Mouse (Mus musculus) kidney, postnatal 0 days (tissue): ENCODE measurements around the gene Dnajb8. TPM values are rescaled to one million over a fixed set of nuclear protein-coding genes. Genes with fewer than 3 reads are reported as not detected.

ENCODE experiments used
- ATAC-seq: fragments of 200-750 bp; cut with Nextera tagmentation; replicated peaks from 2 replicates; pipeline ENCODE4 v1.8.0; 2017; ENCODE audit warnings: low read depth, moderate number of reproducible peaks, moderate TSS enrichment, moderate library complexity; ENCODE audit not compliant: low FRiP score
- DNase-seq: peaks from one replicate; pipeline ENCODE4 v3.0.0-alpha.2; 2016; ENCODE audit warnings: low spot score
- H3K27ac ChIP-seq: fragments of 300-500 bp; sonication (generic); 2 replicates; pipeline ENCODE4 v1.5.1; 2014; ENCODE audit warnings: mild to moderate bottlenecking
- H3K27me3 ChIP-seq: fragments of 300-500 bp; sonication (generic); 2 replicates; pipeline ENCODE4 v1.6.1; 2014; ENCODE audit warnings: low read length, mixed read lengths; ENCODE audit not compliant: insufficient read depth
- H3K36me3 ChIP-seq: fragments of 300-500 bp; sonication (generic); 2 replicates; pipeline ENCODE4 v1.6.1; 2014; ENCODE audit warnings: low read length, mixed read lengths; ENCODE audit not compliant: insufficient read depth
- H3K4me1 ChIP-seq: fragments of 300-500 bp; sonication (generic); replicated peaks from 2 replicates; pipeline ENCODE4 v1.6.1; 2014; ENCODE audit warnings: antibody characterized with exemption, low read length, mixed read lengths; ENCODE audit not compliant: insufficient read depth
- H3K4me2 ChIP-seq: fragments of 300-500 bp; sonication (generic); 2 replicates; pipeline ENCODE4 v1.6.1; 2014; ENCODE audit warnings: mild to moderate bottlenecking, low read length, moderate library complexity, mixed read lengths
- H3K4me3 ChIP-seq: fragments of 300-500 bp; sonication (generic); replicated peaks from 2 replicates; pipeline ENCODE4 v1.5.1; 2014; ENCODE audit warnings: low read depth, low read length
- H3K9ac ChIP-seq: fragments of 300-500 bp; sonication (generic); 2 replicates; pipeline ENCODE4 v1.6.1; 2014; ENCODE audit warnings: low read depth, low read length
- H3K9me3 ChIP-seq: fragments of 300-500 bp; sonication (generic); replicated peaks from 2 replicates; pipeline ENCODE4 v1.6.1; 2016; ENCODE audit warnings: low read length, inconsistent platforms, mixed read lengths
- CTCF ChIP-seq: IDR thresholded peaks from 2 replicates; pipeline ENCODE4 v1.5.1; 2016; ENCODE audit warnings: antibody characterized with exemption, low read depth, mild to moderate bottlenecking, moderate library complexity
- WGBS: fragments of 180-500 bp; shearing (Covaris S2); extraction: QIAGEN DNeasy Blood & Tissue Kit; methylation state at CpG from one replicate; pipeline ENCODE4 v1.1.7; 2014; 5-methylcytosine and 5-hydroxymethylcytosine counted together
- polyA plus RNA-seq: library from polyadenylated mRNA; unstranded; fragments of >200 nt; fragmentation: Nextera tagmentation; extraction: Ambion mirVana; gene quantifications from 2 replicates; pipeline ENCODE4 v1.2.1, GENCODE M21; 2015

Gene Dnajb8
- polyA plus RNA-seq, 1 experiment from 2014 or later: not detected

DNA sequence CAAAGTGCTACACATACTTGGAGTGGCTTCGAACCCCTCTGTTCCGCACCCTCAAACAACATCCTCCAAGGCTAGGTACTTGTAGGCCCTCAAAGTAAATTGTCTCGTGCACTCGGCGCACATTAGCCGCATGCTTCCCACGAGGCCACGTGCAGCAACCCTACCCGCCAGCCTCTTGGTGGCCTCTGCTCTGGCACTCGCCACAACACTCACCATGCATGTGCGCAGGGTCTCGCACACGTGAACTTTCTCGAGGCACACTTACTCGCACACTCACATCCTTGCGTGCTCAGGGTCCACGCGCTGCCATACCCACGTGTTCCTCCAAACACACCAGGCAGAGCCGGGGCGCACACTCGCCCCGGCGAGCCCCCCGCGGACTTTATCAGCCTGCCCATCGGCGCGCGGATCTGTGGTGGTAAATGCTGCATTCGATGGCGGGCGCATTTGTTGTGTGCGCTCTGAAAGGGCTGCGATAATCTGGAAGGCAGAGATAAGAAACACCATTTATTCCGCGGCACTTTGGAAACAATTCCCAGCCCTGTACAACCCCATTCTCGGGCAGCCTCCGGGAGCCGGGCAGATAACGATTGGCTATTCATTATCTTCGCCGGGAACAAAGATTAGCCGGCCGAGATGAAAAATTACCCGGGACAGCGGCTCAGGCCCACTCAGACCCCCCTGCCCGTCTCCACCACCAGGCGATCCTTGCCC is 31.6 kb upstream of the Dnajb8 start:
- no peak for TF ChIP-seq CTCF
- H3K36me3 ChIP-seq: no peaks in the 10 kb centered on the region
- H3K9ac ChIP-seq: no peak overlapping the region
- DNase-seq (peak; percentile 8), ATAC-seq (no peak)
- no peak overlapping the region for H3K4me2 ChIP-seq
- peaks cover 14% of the 10 kb centered on the region for H3K4me1 ChIP-seq
- 8% methylated on average over 49 of the region's 49 CpGs for WGBS
- no peak overlapping the region for H3K27ac ChIP-seq
- no peak overlapping the region for H3K4me3 ChIP-seq
- no peaks in the 10 kb centered on the region for H3K9me3 ChIP-seq
- H3K27me3 ChIP-seq: peaks cover 66% of the 10 kb centered on the region

DNA sequence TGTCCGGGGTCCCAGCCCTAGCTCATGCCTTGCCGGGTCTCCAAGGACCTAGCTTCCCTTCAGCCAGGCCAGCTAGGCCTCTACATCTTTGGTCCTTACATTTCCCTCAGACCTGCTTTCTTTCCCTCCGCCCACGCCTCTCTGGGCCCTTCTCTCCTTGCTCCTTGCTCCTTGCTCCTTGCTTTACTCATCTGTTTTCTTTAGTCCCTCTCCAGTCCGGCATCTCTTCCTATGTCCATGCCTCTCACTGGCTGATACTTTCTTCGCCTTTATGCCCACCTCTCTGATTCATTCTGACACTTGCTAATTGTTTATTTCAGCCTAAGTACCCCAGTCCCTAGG is 31.1 kb upstream of the Dnajb8 start:
- H3K27ac ChIP-seq: no peak overlapping the region
- no peaks in the 10 kb centered on the region for H3K9me3 ChIP-seq
- no peak overlapping the region for H3K4me3 ChIP-seq
- TF ChIP-seq CTCF: no peak
- 31% methylated on average over 6 of the region's 6 CpGs for WGBS
- peaks cover 71% of the 10 kb centered on the region for H3K27me3 ChIP-seq
- H3K4me1 ChIP-seq: peaks cover 14% of the 10 kb centered on the region
- ATAC-seq (no peak), DNase-seq (peak; percentile 10)
- no peak overlapping the region for H3K9ac ChIP-seq
- H3K4me2 ChIP-seq: no peak overlapping the region
- no peaks in the 10 kb centered on the region for H3K36me3 ChIP-seq

DNA sequence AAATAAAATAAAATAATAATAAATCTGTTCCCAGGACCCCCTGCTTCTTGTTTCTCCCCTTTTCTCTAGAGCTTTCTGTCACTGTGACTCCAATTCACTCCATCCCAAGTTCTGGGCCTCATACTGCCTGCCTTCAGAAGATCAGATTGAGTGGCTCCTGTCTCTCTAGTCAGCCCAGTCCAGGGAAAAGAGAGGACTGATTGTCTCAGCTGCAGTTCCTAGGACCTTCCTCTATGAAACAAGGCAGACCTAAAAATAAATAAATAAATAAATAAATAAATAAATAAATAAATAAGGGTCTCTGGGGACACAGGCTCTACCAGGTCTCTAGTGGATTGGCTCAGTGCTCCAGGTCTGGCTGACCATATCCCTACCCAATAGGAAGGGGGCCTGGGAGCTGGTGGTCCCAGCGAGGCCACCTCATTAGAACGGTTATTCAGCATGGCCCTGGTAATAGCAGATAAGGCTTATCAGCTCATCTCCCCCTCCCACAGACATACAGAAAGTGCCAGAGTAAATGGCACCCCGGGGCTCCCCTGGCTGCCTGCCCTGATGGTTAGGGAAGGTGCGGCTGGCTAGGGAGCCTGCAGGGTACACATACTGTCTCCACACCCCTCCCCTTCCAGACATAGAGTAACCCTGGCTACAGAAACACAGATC is 30.5 kb upstream of the Dnajb8 start:
- WGBS: 25% methylated on average over 4 of the region's 4 CpGs
- Histone ChIP-seq H3K4me1 (peaks cover 16% of the 10 kb centered on the region), H3K9me3 (no peaks in the 10 kb centered on the region), H3K27me3 (peaks cover 77% of the 10 kb centered on the region), H3K4me3 (no peak overlapping the region), H3K36me3 (no peaks in the 10 kb centered on the region), H3K27ac (no peak overlapping the region), H3K4me2 (no peak overlapping the region), H3K9ac (no peak overlapping the region)
- TF ChIP-seq CTCF: no peak
- no peak for ATAC-seq
- no peak for DNase-seq

DNA sequence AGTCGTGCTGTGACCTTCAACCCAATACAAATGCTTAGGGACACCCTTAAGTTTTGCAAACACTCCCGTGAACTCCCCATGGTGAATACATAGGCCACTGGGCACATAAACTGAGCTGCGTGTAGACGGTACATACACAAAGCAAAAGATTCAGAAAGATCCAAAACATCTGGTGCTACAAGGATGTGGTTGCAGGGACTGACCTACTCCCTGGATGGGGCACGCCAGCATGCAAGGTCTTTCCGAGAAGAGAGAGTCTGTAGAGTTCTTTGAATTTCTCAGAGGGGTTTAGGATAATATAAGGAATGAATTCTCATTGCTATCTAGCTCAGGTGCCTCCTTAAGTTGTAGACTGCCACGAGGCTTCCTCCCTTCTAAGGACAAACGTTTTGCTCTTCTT is 29.3 kb upstream of the Dnajb8 start:
- Histone ChIP-seq H3K4me1 (peaks cover 26% of the 10 kb centered on the region), H3K4me2 (no peak overlapping the region), H3K27ac (no peak overlapping the region), H3K9me3 (no peaks in the 10 kb centered on the region), H3K36me3 (no peaks in the 10 kb centered on the region), H3K27me3 (peaks cover 85% of the 10 kb centered on the region), H3K9ac (no peak overlapping the region), H3K4me3 (no peak overlapping the region)
- DNase-seq: no peak
- 29% methylated on average over 8 of the region's 8 CpGs for WGBS
- ATAC-seq: no peak
- no peak for TF ChIP-seq CTCF

DNA sequence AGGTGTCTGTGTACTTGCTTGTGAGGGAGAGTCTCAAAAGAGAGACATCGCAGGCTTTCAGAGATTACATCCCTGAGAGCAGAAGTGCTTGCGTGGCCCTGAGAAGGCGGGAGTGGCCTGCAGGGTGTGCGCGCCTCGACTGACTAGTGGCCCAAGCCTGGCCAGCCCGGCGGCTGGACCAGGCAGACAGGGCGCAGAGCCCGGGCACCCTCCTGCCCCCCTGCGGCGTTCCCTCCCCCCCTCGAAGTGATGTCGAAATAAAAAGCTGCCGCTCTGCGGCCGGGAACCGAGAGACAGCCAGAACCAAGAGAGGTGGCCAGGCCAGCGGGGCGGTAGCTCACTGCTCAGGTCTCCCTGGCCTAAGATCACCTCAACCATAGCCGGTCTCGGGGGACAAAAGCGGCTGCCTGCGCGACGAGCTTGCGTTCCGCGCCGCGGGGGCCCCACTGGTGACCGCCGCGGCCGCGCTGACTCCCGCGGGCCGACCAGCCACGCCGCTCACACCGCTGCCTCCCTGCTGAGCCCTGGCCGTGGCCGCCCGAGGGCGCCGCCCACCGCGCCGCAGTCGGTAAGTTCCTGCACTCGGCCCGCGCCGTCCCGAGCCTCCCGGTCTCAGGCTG is 28.5 kb upstream of the Dnajb8 start, which contains the start of gene Gata2:
Gata2 (plus strand) TSS at position 459 of the 620 bp plus-strand sequence.
- 2% methylated on average over 45 of the region's 57 CpGs for WGBS
- H3K4me1 ChIP-seq: peaks cover 32% of the 10 kb centered on the region

DNA sequence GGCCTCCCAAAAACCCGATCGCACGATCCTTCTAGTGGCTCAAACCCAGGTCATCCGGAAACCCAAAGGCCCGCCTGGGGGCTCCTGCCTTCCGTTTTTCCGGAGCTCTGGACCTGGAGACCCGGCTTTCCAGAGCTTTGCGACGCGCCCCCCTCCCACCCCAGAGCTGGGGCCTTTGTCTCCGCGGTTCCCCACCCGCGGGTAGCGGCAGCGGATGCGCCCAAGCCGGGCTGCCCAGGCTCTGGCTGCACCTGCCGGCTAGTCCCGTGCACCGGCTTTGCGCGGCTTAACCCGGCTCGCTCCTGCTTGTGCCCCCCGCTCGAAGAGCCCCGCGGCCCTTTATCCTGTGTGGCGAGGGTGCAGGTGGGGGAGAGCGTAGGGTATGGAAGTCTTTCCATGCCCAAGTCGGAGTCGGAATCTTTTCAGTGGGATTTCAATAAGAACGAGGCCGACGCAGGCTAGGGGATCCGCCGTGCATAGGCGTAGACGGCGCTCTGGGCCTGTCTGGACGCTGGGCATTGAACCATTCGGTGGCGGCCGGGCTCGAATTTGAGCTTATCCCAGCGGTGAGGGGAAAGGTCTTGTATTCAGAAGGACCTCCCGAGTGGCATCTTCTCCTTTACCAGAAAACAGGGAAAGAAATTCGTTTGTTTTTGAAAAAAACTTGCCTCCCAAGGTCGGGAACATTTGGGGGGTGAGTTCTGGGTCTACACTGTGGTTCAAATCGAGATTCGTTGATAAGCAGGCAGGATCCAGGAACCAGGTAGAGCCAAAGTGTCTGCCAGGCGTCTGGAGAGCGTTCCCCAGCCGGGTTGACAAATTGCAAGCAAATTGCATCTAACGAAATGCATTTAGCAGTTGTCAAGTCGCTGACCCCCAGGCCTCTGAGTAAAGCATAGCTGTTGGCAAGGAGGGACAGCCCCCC is 27.8 kb upstream of the Dnajb8 start:
- peaks cover 35% of the 10 kb centered on the region for H3K4me1 ChIP-seq

More for the DNA sequence above, 28.5 kb upstream of the Dnajb8 start, which contains the start of gene Gata2:
- peaks cover 86% of the 10 kb centered on the region for H3K27me3 ChIP-seq
- no peak; the same call in 1 of the 2 replicates for TF ChIP-seq CTCF
- peak within 1 kb of the TSS; percentile 58 for H3K9ac ChIP-seq
- H3K27ac ChIP-seq: no peak within 1 kb of the TSS
- H3K4me3 ChIP-seq: peak within 1 kb of the TSS; percentile 38
- ATAC-seq (no peak), DNase-seq (no peak)
- peak within 1 kb of the TSS; percentile 56 for H3K4me2 ChIP-seq
- no peaks in the 10 kb centered on the region for H3K9me3 ChIP-seq
- H3K36me3 ChIP-seq: no peaks in the 10 kb centered on the region

More for the DNA sequence above, 27.8 kb upstream of the Dnajb8 start:
- Histone ChIP-seq H3K9me3 (no peaks in the 10 kb centered on the region), H3K36me3 (no peaks in the 10 kb centered on the region), H3K27me3 (peaks cover 81% of the 10 kb centered on the region), H3K4me2 (peak overlapping the region; percentile 56), H3K27ac (no peak overlapping the region), H3K9ac (peak overlapping the region; percentile 58), H3K4me3 (peak overlapping the region; percentile 38)
- no peak; the same call in 1 of the 2 replicates for TF ChIP-seq CTCF
- DNase-seq: no peak
- WGBS: 4% methylated on average over 57 of the region's 58 CpGs
- ATAC-seq: no peak
